Mouse (Mus musculus) lung, embryonic 14.5 days (tissue): ENCODE measurements around the gene Ros1. TPM values are rescaled to one million over a fixed set of nuclear protein-coding genes. Genes with fewer than 3 reads are reported as not detected.
A peak's percentile ranks its signal among the peaks of the same experiment; 100 is the strongest.

Source experiments
- ATAC-seq: fragments of 200-750 bp; cut with Nextera tagmentation; 2 replicates; pipeline ENCODE4 v1.8.0; 2017; ENCODE audit warnings: mild to moderate bottlenecking, moderate TSS enrichment, moderate library complexity; ENCODE audit not compliant: insufficient read depth
- DNase-seq: peaks from one replicate; pipeline ENCODE4 v3.0.0-alpha.2; 2015
- H3K27ac ChIP-seq: fragments of 300-500 bp; sonication (generic); 2 replicates; pipeline ENCODE4 v1.5.1; 2014; ENCODE audit warnings: low read depth, mild to moderate bottlenecking, moderate library complexity
- H3K27me3 ChIP-seq: fragments of 300-500 bp; sonication (generic); 2 replicates; pipeline ENCODE4 v1.6.1; 2014; ENCODE audit warnings: low read length, control low read depth; ENCODE audit not compliant: insufficient read depth
- H3K36me3 ChIP-seq: fragments of 300-500 bp; sonication (generic); 2 replicates; pipeline ENCODE4 v1.6.1; 2014; ENCODE audit warnings: control low read depth; ENCODE audit not compliant: insufficient read depth
- H3K4me1 ChIP-seq: fragments of 300-500 bp; sonication (generic); 2 replicates; pipeline ENCODE4 v1.6.1; 2014; ENCODE audit warnings: antibody characterized with exemption, control low read depth; ENCODE audit not compliant: insufficient read depth
- H3K4me2 ChIP-seq: fragments of 300-500 bp; sonication (generic); 2 replicates; pipeline ENCODE4 v1.6.1; 2014; ENCODE audit warnings: mild to moderate bottlenecking
- H3K4me3 ChIP-seq: fragments of 300-500 bp; sonication (generic); 2 replicates; pipeline ENCODE4 v1.5.1; 2014; ENCODE audit warnings: low read depth, low read length
- H3K9ac ChIP-seq: fragments of 300-500 bp; sonication (generic); 2 replicates; pipeline ENCODE4 v1.6.1; 2014
- H3K9me3 ChIP-seq: fragments of 300-500 bp; sonication (generic); 2 replicates; pipeline ENCODE4 v1.6.1; 2016; ENCODE audit warnings: low read depth, low read length, control low read depth
- CTCF ChIP-seq: IDR thresholded peaks from 2 replicates; pipeline ENCODE4 v1.5.1; 2016; ENCODE audit warnings: antibody characterized with exemption, low read depth
- WGBS: fragments of 180-500 bp; shearing (Covaris S2); extraction: QIAGEN DNeasy Blood & Tissue Kit; methylation state at CpG from one replicate; pipeline ENCODE4 v1.1.7; 2014; 5-methylcytosine and 5-hydroxymethylcytosine counted together
- microRNA-seq: library from miRNA; unstranded; fragments of <30 nt; microRNA quantifications from one replicate; pipeline ENCODE4, GENCODE M21; 2016; ENCODE audit warnings: borderline number of aligned reads
- polyA plus RNA-seq: library from polyadenylated mRNA; unstranded; fragments of >200 nt; fragmentation: Nextera tagmentation; extraction: Ambion mirVana; gene quantifications from 2 replicates; pipeline ENCODE4 v1.2.1, GENCODE M21; 2014

The Ros1 gene
- polyA plus RNA-seq, 1 experiment from 2014 or later: 0.07 TPM

- Histone ChIP-seq H3K4me2 (peak within 1 kb of the TSS; percentile 85), H3K27ac (no peak within 1 kb of the TSS), H3K36me3 (no peaks in the 10 kb centered on the region), H3K4me1 (no peaks in the 10 kb centered on the region), H3K27me3 (peaks cover 77% of the 10 kb centered on the region), H3K4me3 (peak within 1 kb of the TSS; percentile 43), H3K9me3 (no peaks in the 10 kb centered on the region), H3K9ac (0 out of 2 replicates have a peak within 1 kb of the TSS, but pooled peaks have one; percentile 20)
- DNase-seq (peak; percentile 78), ATAC-seq (peak; percentile 85)
- TF ChIP-seq CTCF: no peak
- WGBS: under 1% methylated on average over 55 of the region's 60 CpGs
Measured at GRCm38 (mm10) chr10:52022413-52023212, 172.4 kb downstream of the Ros1 start, which contains the start of gene Vgll2. Vgll2 (plus strand) TSS chr10:52022502.

GRCm38 (mm10) chr10:52021736-52022394, 173.2 kb downstream of the Ros1 start:
- no peak for TF ChIP-seq CTCF
- WGBS: 2% methylated on average over 15 of the region's 15 CpGs
- H3K27ac ChIP-seq: no peak overlapping the region
- H3K36me3 ChIP-seq: no peaks in the 10 kb centered on the region
- no peaks in the 10 kb centered on the region for H3K9me3 ChIP-seq
- DNase-seq: no peak
- no peaks in the 10 kb centered on the region for H3K4me1 ChIP-seq
- ATAC-seq: peak; percentile 28; the same call in 1 of the 2 replicates
- peak overlapping the region; percentile 43 for H3K4me3 ChIP-seq
- no peak overlapping the region for H3K9ac ChIP-seq
- H3K4me2 ChIP-seq: peak overlapping the region; percentile 85
- peaks cover 69% of the 10 kb centered on the region for H3K27me3 ChIP-seq

GRCm38 (mm10) chr10:52021231-52021630, 173.8 kb downstream of the Ros1 start:
- DNase-seq: no peak
- TF ChIP-seq CTCF: no peak
- no peak for ATAC-seq
- Histone ChIP-seq H3K4me1 (no peaks in the 10 kb centered on the region), H3K36me3 (no peaks in the 10 kb centered on the region), H3K27ac (no peak overlapping the region), H3K27me3 (peaks cover 63% of the 10 kb centered on the region), H3K9ac (no peak overlapping the region), H3K9me3 (no peaks in the 10 kb centered on the region), H3K4me3 (no peak overlapping the region), H3K4me2 (no peak overlapping the region)
- WGBS: 4% methylated on average over 9 of the region's 9 CpGs

DNA sequence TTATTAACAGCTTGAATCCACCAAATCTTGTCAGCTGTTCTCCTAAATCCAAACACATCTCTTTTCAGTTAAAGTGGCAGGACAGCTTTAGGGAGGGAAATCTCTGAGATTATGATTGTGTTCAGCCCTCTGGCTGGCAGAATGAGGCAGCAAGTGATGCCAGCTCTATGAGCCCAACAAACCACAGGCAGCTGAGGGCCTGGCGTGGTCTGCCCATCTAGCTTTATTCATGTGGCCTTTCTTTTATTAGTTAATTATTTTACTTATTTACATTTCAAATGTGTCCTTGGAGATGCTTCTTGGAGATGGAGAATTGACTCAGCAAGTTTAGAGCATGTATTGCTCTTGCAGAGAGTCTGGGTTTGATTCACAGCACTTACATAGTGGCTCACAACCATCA, 176.6 kb downstream of the Ros1 start:
- Histone ChIP-seq H3K9ac (no peak overlapping the region), H3K4me3 (no peak overlapping the region), H3K4me1 (no peaks in the 10 kb centered on the region), H3K9me3 (no peaks in the 10 kb centered on the region), H3K27ac (no peak overlapping the region), H3K36me3 (no peaks in the 10 kb centered on the region), H3K27me3 (peaks cover 37% of the 10 kb centered on the region), H3K4me2 (no peak overlapping the region)
- TF ChIP-seq CTCF: no peak
- ATAC-seq: no peak
- WGBS: 67% methylated on average over 1 of the region's 1 CpGs
- DNase-seq: no peak

Small RNA genes lying within 50 kb of the gene (microRNA-seq; reads per million reads assigned to microRNA genes)
- gene Gm24084: not detected

Other genes with a start within 250 kb of the Ros1 start
- gene Vgll2, start 172.7 kb downstream of the Ros1 start, polyA plus RNA-seq: not detected in 2 replicates
- 23.4 and 24.5 TPM in 2 replicates for gene Dcbld1, start 38.4 kb upstream of the Ros1 start, polyA plus RNA-seq
- not detected in 2 replicates for gene Gm26741, start 163.5 kb upstream of the Ros1 start, polyA plus RNA-seq
- gene Gopc, start 186.9 kb upstream of the Ros1 start, polyA plus RNA-seq: 19.5 and 22.6 TPM in 2 replicates
- not detected in 2 replicates for gene Nepn, start 193.7 kb upstream of the Ros1 start, polyA plus RNA-seq
- gene Nus1, start 222.3 kb upstream of the Ros1 start, polyA plus RNA-seq: 11.6 and 13.1 TPM in 2 replicates